Mouse (Mus musculus) heart, embryonic 15.5 days (tissue): ENCODE measurements at regions not wholly inside any gene's neighbourhood (a gene's known extent, or its start where the extent isn't known, plus 50 kb on each side); places are given as distances from the start of the nearest gene placed in this dataset.

Experiments used
- ATAC-seq: fragments of 200-750 bp; cut with Nextera tagmentation; replicated peaks from 2 replicates; pipeline ENCODE4 v1.8.0; 2017; ENCODE audit warnings: low read depth, moderate TSS enrichment; ENCODE audit not compliant: insufficient number of reproducible peaks, insufficient read depth, low FRiP score
- H3K27ac ChIP-seq: fragments of 300-500 bp; sonication (generic); 2 replicates; pipeline ENCODE4 v1.5.1; 2015; ENCODE audit warnings: mild to moderate bottlenecking, inconsistent platforms
- H3K27me3 ChIP-seq: fragments of 300-500 bp; sonication (generic); 2 replicates; pipeline ENCODE4 v1.6.1; 2015; ENCODE audit warnings: inconsistent platforms
- H3K36me3 ChIP-seq: fragments of 300-500 bp; sonication (generic); 2 replicates; pipeline ENCODE4 v1.6.1; 2015; ENCODE audit warnings: mild to moderate bottlenecking, inconsistent platforms
- H3K4me1 ChIP-seq: fragments of 300-500 bp; sonication (generic); replicated peaks from 2 replicates; pipeline ENCODE4 v1.6.1; 2015; ENCODE audit warnings: inconsistent platforms
- H3K4me2 ChIP-seq: fragments of 300-500 bp; sonication (generic); 2 replicates; pipeline ENCODE4 v1.6.1; 2015; ENCODE audit warnings: inconsistent platforms, mild to moderate bottlenecking, moderate library complexity
- H3K4me3 ChIP-seq: fragments of 300-500 bp; sonication (generic); 2 replicates; pipeline ENCODE4 v1.5.1; 2015; ENCODE audit warnings: mild to moderate bottlenecking, inconsistent platforms
- H3K9ac ChIP-seq: fragments of 300-500 bp; sonication (generic); 2 replicates; pipeline ENCODE4 v1.6.1; 2015; ENCODE audit warnings: mild to moderate bottlenecking, inconsistent platforms
- H3K9me3 ChIP-seq: fragments of 300-500 bp; sonication (generic); replicated peaks from 2 replicates; pipeline ENCODE4 v1.6.1; 2016; ENCODE audit warnings: inconsistent platforms
- WGBS: fragments of 180-500 bp; shearing (Covaris S2); methylation state at CpG from one replicate; pipeline ENCODE4 v1.1.7; 2015; ENCODE audit warnings: mixed read lengths; 5-methylcytosine and 5-hydroxymethylcytosine counted together

GRCm38 (mm10) chr4:71409867-71410266 lies 347.9 kb downstream of the Gm11232 start:
- ATAC-seq: no peak
- Histone ChIP-seq H3K4me2 (no peak overlapping the region), H3K9me3 (no peaks in the 10 kb centered on the region), H3K36me3 (no peaks in the 10 kb centered on the region), H3K9ac (no peak overlapping the region), H3K27ac (no peak overlapping the region), H3K27me3 (no peaks in the 10 kb centered on the region), H3K4me1 (no peaks in the 10 kb centered on the region), H3K4me3 (no peak overlapping the region)

- H3K27ac ChIP-seq: no peak overlapping the region
Observed at GRCm38 (mm10) chr4:71390444-71390843, 367.3 kb downstream of the Gm11232 start.

GRCm38 (mm10) chr4:71369276-71369675 lies 388.5 kb downstream of the Gm11232 start:
- 81% methylated on average over 5 of the region's 5 CpGs for WGBS
- Histone ChIP-seq H3K9ac (no peak overlapping the region), H3K9me3 (no peaks in the 10 kb centered on the region), H3K27ac (no peak overlapping the region), H3K4me1 (no peaks in the 10 kb centered on the region), H3K4me3 (no peak overlapping the region), H3K36me3 (no peaks in the 10 kb centered on the region), H3K4me2 (no peak overlapping the region), H3K27me3 (no peaks in the 10 kb centered on the region)
- no peak for ATAC-seq

More at GRCm38 (mm10) chr4:71390444-71390843, 367.3 kb downstream of the Gm11232 start:
- Histone ChIP-seq H3K9ac (no peak overlapping the region), H3K4me1 (no peaks in the 10 kb centered on the region), H3K4me2 (no peak overlapping the region), H3K36me3 (no peaks in the 10 kb centered on the region), H3K4me3 (no peak overlapping the region), H3K9me3 (no peaks in the 10 kb centered on the region), H3K27me3 (no peaks in the 10 kb centered on the region)
- WGBS: 71% methylated on average over 1 of the region's 1 CpGs
- ATAC-seq: no peak

GRCm38 (mm10) chr4:71363761-71364160 lies 394.0 kb downstream of the Gm11232 start:
- no peaks in the 10 kb centered on the region for H3K27me3 ChIP-seq
- H3K4me1 ChIP-seq: no peaks in the 10 kb centered on the region
- no peak for ATAC-seq
- H3K4me2 ChIP-seq: no peak overlapping the region
- 64% methylated on average over 1 of the region's 1 CpGs for WGBS
- H3K9me3 ChIP-seq: no peaks in the 10 kb centered on the region
- H3K4me3 ChIP-seq: no peak overlapping the region
- H3K27ac ChIP-seq: no peak overlapping the region
- H3K36me3 ChIP-seq: no peaks in the 10 kb centered on the region
- H3K9ac ChIP-seq: no peak overlapping the region

- H3K36me3 ChIP-seq: no peaks in the 10 kb centered on the region
- H3K4me3 ChIP-seq: no peak overlapping the region
- H3K4me2 ChIP-seq: no peak overlapping the region
- no peak overlapping the region for H3K9ac ChIP-seq
- no peaks in the 10 kb centered on the region for H3K27me3 ChIP-seq
- WGBS: 45% methylated on average over 1 of the region's 1 CpGs
- 0 out of 2 replicates have a peak, but pooled peaks cover 4% of the 10 kb centered on the region for H3K9me3 ChIP-seq
- ATAC-seq: no peak
- H3K27ac ChIP-seq: no peak overlapping the region
- no peaks in the 10 kb centered on the region for H3K4me1 ChIP-seq
Observed at GRCm38 (mm10) chr4:71357626-71358025, 400.1 kb downstream of the Gm11232 start.

- no peak for ATAC-seq
- no peaks in the 10 kb centered on the region for H3K4me1 ChIP-seq
- no peak overlapping the region for H3K9ac ChIP-seq
- 80% methylated on average over 1 of the region's 1 CpGs for WGBS
- no peaks in the 10 kb centered on the region for H3K36me3 ChIP-seq
- H3K4me3 ChIP-seq: no peak overlapping the region
- H3K27ac ChIP-seq: no peak overlapping the region
- 0 out of 2 replicates have a peak, but pooled peaks cover 4% of the 10 kb centered on the region for H3K9me3 ChIP-seq
- H3K27me3 ChIP-seq: no peaks in the 10 kb centered on the region
- no peak overlapping the region for H3K4me2 ChIP-seq
Observed at GRCm38 (mm10) chr4:71356714-71357113, 401.1 kb downstream of the Gm11232 start.

- Histone ChIP-seq H3K4me3 (no peak overlapping the region), H3K4me2 (no peak overlapping the region), H3K36me3 (no peaks in the 10 kb centered on the region), H3K4me1 (no peaks in the 10 kb centered on the region), H3K9me3 (0 out of 2 replicates have a peak, but pooled peaks cover 4% of the 10 kb centered on the region), H3K27me3 (no peaks in the 10 kb centered on the region), H3K9ac (no peak overlapping the region), H3K27ac (no peak overlapping the region)
- WGBS: 65% methylated on average over 1 of the region's 1 CpGs
- no peak for ATAC-seq
Observed at GRCm38 (mm10) chr4:71356310-71356709, 401.5 kb downstream of the Gm11232 start.

GRCm38 (mm10) chr4:71351880-71352279 lies 405.9 kb downstream of the Gm11232 start:
- Histone ChIP-seq H3K36me3 (no peaks in the 10 kb centered on the region), H3K4me1 (no peaks in the 10 kb centered on the region), H3K27me3 (no peaks in the 10 kb centered on the region), H3K4me2 (no peak overlapping the region), H3K27ac (no peak overlapping the region), H3K9ac (no peak overlapping the region), H3K4me3 (no peak overlapping the region), H3K9me3 (0 out of 2 replicates have a peak, but pooled peaks cover 4% of the 10 kb centered on the region)
- ATAC-seq: no peak
- WGBS: 68% methylated on average over 2 of the region's 2 CpGs

- Histone ChIP-seq H3K9ac (no peak overlapping the region), H3K27ac (no peak overlapping the region), H3K4me2 (no peak overlapping the region), H3K9me3 (no peaks in the 10 kb centered on the region), H3K4me3 (no peak overlapping the region), H3K4me1 (no peaks in the 10 kb centered on the region), H3K27me3 (no peaks in the 10 kb centered on the region), H3K36me3 (no peaks in the 10 kb centered on the region)
- WGBS: 84% methylated on average over 3 of the region's 3 CpGs
- ATAC-seq: no peak
Observed at GRCm38 (mm10) chr4:71343068-71343467, 414.7 kb downstream of the Gm11232 start.

GRCm38 (mm10) chr4:71338582-71338981 lies 419.2 kb downstream of the Gm11232 start:
- no peaks in the 10 kb centered on the region for H3K4me1 ChIP-seq
- H3K36me3 ChIP-seq: no peaks in the 10 kb centered on the region
- no peak overlapping the region for H3K4me3 ChIP-seq
- no peak overlapping the region for H3K4me2 ChIP-seq
- 59% methylated on average over 1 of the region's 1 CpGs for WGBS
- no peaks in the 10 kb centered on the region for H3K27me3 ChIP-seq
- ATAC-seq: no peak
- H3K27ac ChIP-seq: no peak overlapping the region
- H3K9ac ChIP-seq: no peak overlapping the region
- no peaks in the 10 kb centered on the region for H3K9me3 ChIP-seq

GRCm38 (mm10) chr4:71332672-71333071 lies 425.1 kb downstream of the Gm11232 start:
- ATAC-seq: no peak
- Histone ChIP-seq H3K36me3 (no peaks in the 10 kb centered on the region), H3K9ac (no peak overlapping the region), H3K4me2 (no peak overlapping the region), H3K27me3 (no peaks in the 10 kb centered on the region), H3K27ac (no peak overlapping the region), H3K4me1 (no peaks in the 10 kb centered on the region), H3K4me3 (no peak overlapping the region), H3K9me3 (no peaks in the 10 kb centered on the region)
- 74% methylated on average over 3 of the region's 3 CpGs for WGBS

GRCm38 (mm10) chr4:71332018-71332417 lies 425.7 kb downstream of the Gm11232 start:
- Histone ChIP-seq H3K36me3 (no peaks in the 10 kb centered on the region), H3K27me3 (no peaks in the 10 kb centered on the region), H3K4me3 (no peak overlapping the region), H3K4me1 (no peaks in the 10 kb centered on the region), H3K4me2 (no peak overlapping the region), H3K9ac (no peak overlapping the region), H3K9me3 (no peaks in the 10 kb centered on the region), H3K27ac (no peak overlapping the region)
- WGBS: 67% methylated on average over 4 of the region's 4 CpGs
- ATAC-seq: no peak
